Mouse (Mus musculus) macrophage (primary cell): Measurements from ENCODE around the gene Cel. TPM values are rescaled to one million over a fixed set of nuclear protein-coding genes. Genes with fewer than 3 reads are reported as not detected.

Experiments
- H3K27ac ChIP-seq: fragments of 350-480 bp; formaldehyde crosslinking; 2 replicates; pipeline ENCODE4 v1.9.0; 2021
- H3K36me3 ChIP-seq: fragments of 350-480 bp; formaldehyde crosslinking; 2 replicates; pipeline ENCODE4 v1.9.0; 2021; ENCODE audit errors: inconsistent target
- H3K4me3 ChIP-seq: fragments of 350-480 bp; formaldehyde crosslinking; 2 replicates; pipeline ENCODE4 v1.9.0; 2021; ENCODE audit errors: inconsistent target
- H3K79me2 ChIP-seq: fragments of 350-480 bp; formaldehyde crosslinking; 2 replicates; pipeline ENCODE4 v1.9.0; 2021; ENCODE audit errors: inconsistent target
- WGBS: methylation state at CpG from one replicate; pipeline ENCODE4 v1.1.7; 2026; ENCODE audit warnings: inconsistent platforms; ENCODE audit not compliant: missing documents; 5-methylcytosine and 5-hydroxymethylcytosine counted together
- polyA plus RNA-seq: library from polyadenylated mRNA; stranded (reverse); fragments of 250-400 nt; gene quantifications from 3 replicates; pipeline ENCODE4 v1.2.4, GENCODE M21; 2018; ENCODE audit warnings: inconsistent platforms

Cel gene
- polyA plus RNA-seq, 1 experiment from 2014 or later, result not detected

GRCm38 (mm10) chr2:28537995-28538816 lies 25.0 kb downstream of the Cel start:
- WGBS, result 85% methylated on average over 8 of the region's 8 CpGs
- Histone ChIP-seq H3K4me3 (no peak overlapping the region), H3K27ac (peak overlapping the region; percentile 94), H3K79me2 (peaks cover 51% of the 10 kb centered on the region; the same call in 1 of the 2 replicates), H3K36me3 (peaks cover 14% of the 10 kb centered on the region; the same call in 1 of the 2 replicates)

GRCm38 (mm10) chr2:28537634-28537920 lies 25.6 kb downstream of the Cel start:
- H3K79me2 ChIP-seq, result peaks cover 51% of the 10 kb centered on the region; the same call in 1 of the 2 replicates
- H3K4me3 ChIP-seq, result no peak overlapping the region
- H3K27ac ChIP-seq, result no peak overlapping the region
- H3K36me3 ChIP-seq, result peaks cover 7% of the 10 kb centered on the region; the same call in 1 of the 2 replicates
- 76% methylated on average over 4 of the region's 4 CpGs for WGBS

- WGBS, result 75% methylated on average over 11 of the region's 11 CpGs
- H3K27ac ChIP-seq, result no peak overlapping the region
Measured at GRCm38 (mm10) chr2:28536766-28537633, 26.2 kb downstream of the Cel start.

GRCm38 (mm10) chr2:28536166-28536565 lies 27.0 kb downstream of the Cel start:
- Histone ChIP-seq H3K36me3 (no peaks in the 10 kb centered on the region), H3K4me3 (no peak overlapping the region), H3K27ac (no peak overlapping the region), H3K79me2 (peaks cover 51% of the 10 kb centered on the region; the same call in 1 of the 2 replicates)
- 89% methylated on average over 2 of the region's 4 CpGs for WGBS

More at GRCm38 (mm10) chr2:28536766-28537633, 26.2 kb downstream of the Cel start:
- Histone ChIP-seq H3K79me2 (peaks cover 51% of the 10 kb centered on the region; the same call in 1 of the 2 replicates), H3K4me3 (no peak overlapping the region), H3K36me3 (peaks cover 1% of the 10 kb centered on the region; the same call in 1 of the 2 replicates)

- H3K36me3 ChIP-seq, result no peaks in the 10 kb centered on the region
- WGBS, result 84% methylated on average over 7 of the region's 7 CpGs
- H3K79me2 ChIP-seq, result peaks cover 51% of the 10 kb centered on the region; the same call in 1 of the 2 replicates
- H3K27ac ChIP-seq, result no peak overlapping the region
- H3K4me3 ChIP-seq, result no peak overlapping the region
Measured at GRCm38 (mm10) chr2:28535650-28536049, 27.6 kb downstream of the Cel start.

- H3K36me3 ChIP-seq, result no peaks in the 10 kb centered on the region
- H3K27ac ChIP-seq, result no peak overlapping the region
- 93% methylated on average over 4 of the region's 4 CpGs for WGBS
- H3K79me2 ChIP-seq, result peaks cover 51% of the 10 kb centered on the region; the same call in 1 of the 2 replicates
- H3K4me3 ChIP-seq, result no peak overlapping the region
Measured at GRCm38 (mm10) chr2:28535263-28535540, 28.0 kb downstream of the Cel start.

GRCm38 (mm10) chr2:28534436-28535262 lies 28.6 kb downstream of the Cel start:
- Histone ChIP-seq H3K4me3 (peak overlapping the region; percentile 45), H3K36me3 (no peaks in the 10 kb centered on the region), H3K79me2 (peaks cover 51% of the 10 kb centered on the region; the same call in 1 of the 2 replicates), H3K27ac (no peak overlapping the region)
- WGBS, result 85% methylated on average over 11 of the region's 11 CpGs

- H3K36me3 ChIP-seq, result no peaks in the 10 kb centered on the region
- H3K27ac ChIP-seq, result no peak overlapping the region
- WGBS, result 70% methylated on average over 7 of the region's 7 CpGs
- H3K4me3 ChIP-seq, result peak overlapping the region; percentile 45
- peaks cover 51% of the 10 kb centered on the region; the same call in 1 of the 2 replicates for H3K79me2 ChIP-seq
Measured at GRCm38 (mm10) chr2:28533901-28534435, 29.2 kb downstream of the Cel start.

- H3K36me3 ChIP-seq, result no peaks in the 10 kb centered on the region
- peaks cover 46% of the 10 kb centered on the region; the same call in 1 of the 2 replicates for H3K79me2 ChIP-seq
- no peak overlapping the region for H3K27ac ChIP-seq
- H3K4me3 ChIP-seq, result peak overlapping the region; percentile 45
- 4% methylated on average over 49 of the region's 49 CpGs for WGBS
Measured at GRCm38 (mm10) chr2:28532938-28533771, 30.0 kb downstream of the Cel start.

GRCm38 (mm10) chr2:28530311-28530710 lies 32.9 kb downstream of the Cel start:
- 94% methylated on average over 7 of the region's 7 CpGs for WGBS
- H3K27ac ChIP-seq, result no peak overlapping the region
- no peaks in the 10 kb centered on the region for H3K36me3 ChIP-seq
- peaks cover 18% of the 10 kb centered on the region; the same call in 1 of the 2 replicates for H3K79me2 ChIP-seq
- H3K4me3 ChIP-seq, result no peak overlapping the region

GRCm38 (mm10) chr2:28529856-28530255 lies 33.3 kb downstream of the Cel start:
- Histone ChIP-seq H3K36me3 (no peaks in the 10 kb centered on the region), H3K4me3 (no peak overlapping the region), H3K79me2 (peaks cover 14% of the 10 kb centered on the region; the same call in 1 of the 2 replicates), H3K27ac (no peak overlapping the region)
- 85% methylated on average over 3 of the region's 4 CpGs for WGBS

- no peak overlapping the region for H3K27ac ChIP-seq
- 97% methylated on average over 7 of the region's 7 CpGs for WGBS
- H3K36me3 ChIP-seq, result no peaks in the 10 kb centered on the region
- H3K4me3 ChIP-seq, result no peak overlapping the region
- H3K79me2 ChIP-seq, result no peaks in the 10 kb centered on the region
Measured at GRCm38 (mm10) chr2:28528354-28528730, 34.9 kb downstream of the Cel start.
